7 mouse cellular contexts compared by ENCODE assay signal in the genomic region with DNA sequence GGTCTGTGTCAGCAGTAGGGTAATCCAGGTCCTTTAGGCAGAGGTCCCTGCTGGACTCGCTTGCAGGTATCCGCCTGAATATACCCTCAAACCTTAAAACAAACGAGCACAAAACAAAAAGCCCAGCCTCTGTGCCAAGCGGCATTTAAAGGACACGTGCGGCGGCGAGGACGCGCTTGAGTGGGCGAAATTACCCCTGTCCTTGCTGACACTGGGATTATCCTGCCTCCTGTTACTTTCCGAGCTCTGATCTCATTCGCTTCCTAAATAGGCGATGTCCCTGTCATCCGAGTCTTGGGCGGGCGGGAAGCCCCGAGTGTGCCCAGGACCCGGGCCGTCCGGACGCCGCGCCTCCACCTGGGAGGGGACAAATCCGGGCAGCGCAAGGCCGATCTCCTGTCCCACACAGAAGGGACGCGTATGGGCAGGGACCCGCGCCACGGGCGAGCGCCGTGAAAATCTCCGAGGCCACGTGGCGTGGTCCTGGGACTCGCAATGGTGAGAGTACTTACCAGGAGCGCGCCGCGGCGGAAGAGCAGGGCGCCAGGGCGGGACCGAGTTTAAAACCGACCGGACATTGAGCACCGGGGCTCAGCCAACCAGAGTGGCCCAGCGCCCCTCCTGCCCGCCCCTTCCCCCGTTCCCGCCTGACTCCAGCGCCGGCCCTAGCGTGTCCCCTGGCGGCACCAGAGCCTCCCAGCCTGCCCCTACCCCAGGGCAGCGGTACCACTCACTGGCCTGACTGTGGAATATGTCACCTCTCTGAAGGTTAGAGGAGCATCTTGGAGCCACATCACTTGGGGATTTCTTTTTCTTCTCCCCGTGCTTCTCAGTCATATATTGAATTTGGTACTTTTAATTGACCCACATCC. TPM values are rescaled to one million over a fixed set of nuclear protein-coding genes. Genes with fewer than 3 reads are reported as not detected.
DNase-seq lines count a peak whose midpoint lies in the region; ATAC-seq lines count a peak whose summit lies in the region.

No protein-coding gene starts in this region.

- H3K9me3 ChIP-seq in intestine, embryonic 15.5 days, result 0 out of 2 replicates have a peak, but pooled peaks cover 3% of the 10 kb centered on the region

- H3K36me3 ChIP-seq in intestine, embryonic 15.5 days, result peaks cover 26% of the 10 kb centered on the region

- H3K4me3 ChIP-seq in intestine, embryonic 15.5 days (replicated peaks), result peak overlapping the region; percentile 81

- peak overlapping the region; percentile 88 for H3K9ac ChIP-seq in intestine, embryonic 15.5 days

- WGBS in intestine, embryonic 15.5 days, result 5% methylated on average over 59 of the region's 60 CpGs

- peak overlapping the region; percentile 56 for H3K27ac ChIP-seq in intestine, embryonic 15.5 days

- intact Hi-C loops in gastrocnemius, postnatal 36 days (cut with DNase I), result no loop called here
- intact Hi-C loops in left cerebral cortex, postnatal 25 days (cut with DNase I), result no loop called here

- H3K4me2 ChIP-seq in intestine, embryonic 15.5 days (replicated peaks), result peak overlapping the region; percentile 71

- DNase-seq in adrenal gland, adult 18-20 months (ENCODE audit: low spot score in 2 of 2), result peak; percentile 71 to 79
- peak; percentile 46 for DNase-seq in embryo, embryonic 11.5 days (ENCODE audit: low read depth, low spot score)
- peak; percentile 73 to 75 for DNase-seq in gastrocnemius, postnatal 36 days
- peak; percentile 44 to 58 for DNase-seq in left cerebral cortex, postnatal 25 days (ENCODE audit: low spot score in 2 of 2)
- peak; percentile 66 for DNase-seq in mesoderm, embryonic 11.5 days (ENCODE audit: low read depth, low spot score)
- peak; percentile 65 for DNase-seq in right cerebral cortex, postnatal 25 days

- H3K27me3 ChIP-seq in intestine, embryonic 15.5 days (replicated peaks), result no peaks in the 10 kb centered on the region

- H3K4me1 ChIP-seq in intestine, embryonic 15.5 days (replicated peaks), result no peaks in the 10 kb centered on the region

- ATAC-seq in intestine, embryonic 15.5 days, result peak; percentile 99

RNA-seq across cellular contexts. Expression of a gene that starts 27.9 kb away (rescaled TPM):
- total RNA-seq in adrenal gland, adult 18-20 months (2021), result 10 to 100 TPM; 41.3 to 45.4 TPM
- total RNA-seq in gastrocnemius, postnatal 36 days (2021), result 10 to 100 TPM; 22.2 to 30.2 TPM
- 33.1 and 36.2 TPM in 2 replicates for polyA plus RNA-seq in intestine, embryonic 15.5 days (2015; fragmentation: Nextera tagmentation; extraction: Ambion mirVana)
- total RNA-seq in left cerebral cortex, postnatal 25 days (2021), result 100 to 1,000 TPM; 186 to 190 TPM

Comparison
In these comparisons a context has a peak if more than half of its experiments do, and no peak if none do; other contexts are left out.
1. Peak in every context shown above with its lines: DNase-seq, ATAC-seq, H3K4me3 ChIP-seq and H3K27ac ChIP-seq.
2. RNA of a gene that starts 27.9 kb away (total RNA-seq): 186 to 190 TPM in left cerebral cortex, postnatal 25 days; 41.3 to 45.4 TPM in adrenal gland, adult 18-20 months and 22.2 to 30.2 TPM in gastrocnemius, postnatal 36 days; every median in the first group is over 4 times any median in the second.